Mouse (Mus musculus): ENCODE measurements around the gene Chrna4.

DNA sequence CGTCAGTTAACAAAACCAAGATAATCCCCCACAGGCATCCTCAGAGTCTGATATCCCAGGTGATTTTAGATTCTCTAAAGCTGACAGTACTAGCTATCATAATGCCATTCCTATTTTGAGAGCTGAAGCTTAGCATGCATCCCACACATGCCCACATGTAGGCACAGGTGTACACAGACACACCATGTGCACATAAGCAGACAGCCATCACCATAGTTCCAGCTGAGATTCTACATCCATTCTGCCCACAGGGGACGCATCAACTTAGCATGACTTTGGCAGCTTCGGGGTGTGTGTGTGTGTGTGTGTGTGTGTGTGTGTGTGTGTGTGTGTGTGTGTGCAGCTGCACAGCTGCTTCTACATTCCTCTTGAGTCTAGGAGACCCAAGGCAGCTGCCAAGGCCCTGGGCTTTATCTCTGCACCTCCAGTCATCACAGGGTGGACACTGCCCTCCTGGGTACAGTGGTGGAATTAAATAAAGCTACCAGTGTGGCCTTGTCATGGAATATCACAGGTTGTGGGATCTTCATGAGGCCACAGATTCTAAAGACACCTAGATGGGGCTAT lies 54.9 kb downstream of the Chrna4 start:
- TF ChIP-seq EP300 (IDR thresholded peaks at IDR 0.05) (no peak), CTCF (IDR thresholded peaks at IDR 0.05) (no peak; the same call in 1 of the 2 replicates)

Measured in lung, postnatal 0 days (tissue).